Mouse (Mus musculus) limb, embryonic 14.5 days (tissue): ENCODE measurements around the gene Papss2. TPM values are rescaled to one million over a fixed set of nuclear protein-coding genes. Genes with fewer than 3 reads are reported as not detected.

ENCODE experiments used
- ATAC-seq: fragments of 200-750 bp; cut with Nextera tagmentation; 2 replicates; pipeline ENCODE4 v1.8.0; 2017; ENCODE audit warnings: low read depth, moderate number of reproducible peaks, moderate TSS enrichment; ENCODE audit not compliant: low FRiP score
- DNase-seq: peaks from one replicate; pipeline ENCODE4 v3.0.0-alpha.2; 2015; ENCODE audit warnings: low spot score
- H3K27ac ChIP-seq: fragments of 300-500 bp; sonication (generic); replicated peaks from 2 replicates; pipeline ENCODE4 v1.5.1; 2014; ENCODE audit warnings: low read depth, mild to moderate bottlenecking, low read length, moderate library complexity, mixed read lengths
- H3K27me3 ChIP-seq: fragments of 300-500 bp; sonication (generic); 2 replicates; pipeline ENCODE4 v1.6.1; 2014; ENCODE audit warnings: low read length, mixed read lengths; ENCODE audit not compliant: control insufficient read depth, insufficient read depth
- H3K36me3 ChIP-seq: fragments of 300-500 bp; sonication (generic); 2 replicates; pipeline ENCODE4 v1.6.1; 2014; ENCODE audit warnings: mild to moderate bottlenecking, low read length, moderate library complexity, mixed read lengths; ENCODE audit not compliant: control insufficient read depth, insufficient read depth
- H3K4me1 ChIP-seq: fragments of 300-500 bp; sonication (generic); 2 replicates; pipeline ENCODE4 v1.6.1; 2014; ENCODE audit warnings: antibody characterized with exemption, low read length, mixed read lengths; ENCODE audit not compliant: control insufficient read depth, insufficient read depth
- H3K4me2 ChIP-seq: fragments of 300-500 bp; sonication (generic); replicated peaks from 2 replicates; pipeline ENCODE4 v1.6.1; 2014; ENCODE audit warnings: low read depth, mild to moderate bottlenecking, low read length, moderate library complexity; ENCODE audit not compliant: severe bottlenecking
- H3K4me3 ChIP-seq: fragments of 300-500 bp; sonication (generic); replicated peaks from 2 replicates; pipeline ENCODE4 v1.5.1; 2014; ENCODE audit warnings: low read length
- H3K9ac ChIP-seq: fragments of 300-500 bp; sonication (generic); 2 replicates; pipeline ENCODE4 v1.6.1; 2014; ENCODE audit warnings: mild to moderate bottlenecking, low read depth, low read length, moderate library complexity; ENCODE audit not compliant: severe bottlenecking
- H3K9me3 ChIP-seq: fragments of 300-500 bp; sonication (generic); 2 replicates; pipeline ENCODE4 v1.6.1; 2016; ENCODE audit warnings: low read length; ENCODE audit not compliant: control insufficient read depth
- POLR2A ChIP-seq: fragments of 200-500 bp; IDR thresholded peaks from 2 replicates; pipeline ENCODE4 v1.8.0; 2012; ENCODE audit warnings: inconsistent platforms, mild to moderate bottlenecking, moderate library complexity, borderline replicate concordance; ENCODE audit not compliant: insufficient read depth, insufficient read length; ENCODE audit errors: extremely low read depth
- WGBS: fragments of 180-500 bp; shearing (Covaris S2); extraction: QIAGEN DNeasy Blood & Tissue Kit; methylation state at CpG from one replicate; pipeline ENCODE4 v1.1.7; 2014; 5-methylcytosine and 5-hydroxymethylcytosine counted together
- polyA plus RNA-seq, 2 experiments: library from polyadenylated mRNA; depleted of rRNA in 1 of 2; stranded (reverse) in 1 of 2; unstranded in 1 of 2; fragments of >200 nt; fragmentation: Nextera tagmentation in 1 of 2; extraction: Ambion mirVana in 1 of 2; gene quantifications; 2 replicates each; pipeline versions ENCODE4 v1.2.1 to v1.2.3; 2012 to 2014

Gene Papss2
- polyA plus RNA-seq, 2 experiments = 48.2 to 62.0 TPM

DNA sequence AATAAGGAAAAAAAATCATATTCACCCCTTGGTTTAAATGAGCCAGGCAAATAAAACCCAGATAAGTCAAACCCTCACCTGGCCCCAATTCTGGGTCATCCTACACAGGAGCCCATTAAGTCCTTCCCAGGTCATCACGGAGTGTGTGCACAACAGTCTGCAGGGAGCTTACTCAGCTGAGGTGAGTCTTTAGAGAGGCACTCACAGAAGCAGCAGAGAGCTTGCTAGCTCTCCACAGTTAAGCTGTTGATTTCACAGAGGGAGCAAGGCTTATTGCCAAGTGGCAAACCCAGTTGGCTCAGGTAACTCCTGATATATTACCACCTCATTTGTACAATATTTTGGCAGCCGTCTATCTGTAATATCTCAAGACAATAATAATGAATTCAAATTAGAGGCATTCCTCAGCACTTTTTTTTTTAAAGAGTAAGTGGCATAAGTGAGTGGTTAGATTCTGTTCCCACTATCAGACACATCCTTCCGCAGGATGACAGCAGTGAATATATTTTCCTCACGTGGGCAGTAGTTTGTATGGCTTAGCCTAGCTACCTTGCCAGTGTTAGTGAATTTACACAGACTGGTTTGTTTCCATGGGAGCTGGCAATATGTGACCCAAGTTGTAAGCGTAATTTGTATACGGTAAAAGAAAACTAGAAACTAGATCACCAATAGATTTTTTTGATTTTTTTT lies 9.1 kb downstream of the Papss2 start:
- DNase-seq = no peak
- ATAC-seq = no peak
- Histone ChIP-seq H3K4me2 (no peak overlapping the region), H3K36me3 (no peaks in the 10 kb centered on the region), H3K27ac (peak overlapping the region; percentile 45; the same call in 1 of the 2 replicates), H3K27me3 (no peaks in the 10 kb centered on the region), H3K4me1 (peaks cover 38% of the 10 kb centered on the region), H3K9ac (no peak overlapping the region), H3K4me3 (no peak overlapping the region), H3K9me3 (no peaks in the 10 kb centered on the region)
- no peak for TF ChIP-seq POLR2A
- WGBS = 69% methylated on average over 6 of the region's 6 CpGs

DNA sequence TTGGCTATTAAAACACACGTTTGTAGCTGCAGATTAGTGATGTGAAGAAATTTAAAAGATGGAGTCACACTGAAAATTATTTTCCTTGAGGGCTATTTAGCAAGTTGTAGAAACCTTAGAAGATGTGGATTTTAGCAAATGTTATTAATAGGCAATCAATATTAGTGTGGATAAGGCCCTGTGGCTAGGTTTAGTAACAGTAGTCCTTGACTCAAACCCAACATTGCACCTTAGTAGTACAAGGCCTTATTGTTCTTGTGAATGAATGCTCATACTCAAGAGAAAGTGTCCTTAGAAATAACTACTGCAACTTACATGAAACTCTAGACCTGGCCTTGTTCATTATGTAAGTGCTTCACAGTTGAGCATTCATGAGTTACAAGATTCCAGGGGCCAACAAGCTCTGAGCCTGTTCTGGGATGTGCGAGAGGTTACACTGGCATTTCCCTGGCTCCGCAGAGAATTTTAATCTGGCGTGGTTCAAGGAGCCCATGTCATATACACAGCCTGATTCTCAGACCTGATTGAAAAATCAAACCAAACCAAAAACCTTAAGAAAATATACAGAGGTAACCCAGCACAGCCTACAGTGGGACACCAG lies 10.7 kb downstream of the Papss2 start:
- no peak overlapping the region for H3K4me3 ChIP-seq
- no peak overlapping the region for H3K4me2 ChIP-seq
- WGBS = 54% methylated on average over 4 of the region's 4 CpGs
- no peak; the same call in 1 of the 2 replicates for ATAC-seq
- H3K36me3 ChIP-seq = no peaks in the 10 kb centered on the region
- peak overlapping the region; percentile 40 for H3K27ac ChIP-seq
- no peaks in the 10 kb centered on the region for H3K27me3 ChIP-seq
- TF ChIP-seq POLR2A = no peak
- H3K4me1 ChIP-seq = peaks cover 38% of the 10 kb centered on the region
- no peaks in the 10 kb centered on the region for H3K9me3 ChIP-seq
- no peak overlapping the region for H3K9ac ChIP-seq
- DNase-seq = no peak

DNA sequence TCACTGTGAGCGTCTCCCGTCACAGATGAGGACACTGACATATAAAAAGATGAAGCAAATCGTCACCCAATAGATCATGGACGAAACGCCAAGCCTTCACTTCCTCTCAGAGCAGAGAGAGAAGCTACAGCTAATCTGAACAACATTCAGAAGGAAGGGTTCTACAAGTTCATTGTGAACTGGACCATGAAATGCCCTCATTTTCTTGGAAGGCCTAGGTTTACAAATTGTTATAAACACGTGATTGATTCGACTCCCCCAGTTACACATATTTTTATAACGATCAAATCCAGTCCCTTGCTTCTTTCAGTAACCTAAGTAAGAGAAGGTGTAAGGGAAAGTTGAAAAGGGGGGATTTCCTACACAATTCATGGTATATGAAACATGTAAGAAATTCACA lies 11.4 kb downstream of the Papss2 start:
- 63% methylated on average over 8 of the region's 8 CpGs for WGBS
- no peak for DNase-seq
- Histone ChIP-seq H3K9me3 (no peaks in the 10 kb centered on the region), H3K4me2 (no peak overlapping the region), H3K36me3 (no peaks in the 10 kb centered on the region), H3K4me1 (peaks cover 33% of the 10 kb centered on the region), H3K27me3 (no peaks in the 10 kb centered on the region), H3K9ac (no peak overlapping the region), H3K27ac (peak overlapping the region; percentile 40), H3K4me3 (no peak overlapping the region)
- no peak for TF ChIP-seq POLR2A
- no peak for ATAC-seq

DNA sequence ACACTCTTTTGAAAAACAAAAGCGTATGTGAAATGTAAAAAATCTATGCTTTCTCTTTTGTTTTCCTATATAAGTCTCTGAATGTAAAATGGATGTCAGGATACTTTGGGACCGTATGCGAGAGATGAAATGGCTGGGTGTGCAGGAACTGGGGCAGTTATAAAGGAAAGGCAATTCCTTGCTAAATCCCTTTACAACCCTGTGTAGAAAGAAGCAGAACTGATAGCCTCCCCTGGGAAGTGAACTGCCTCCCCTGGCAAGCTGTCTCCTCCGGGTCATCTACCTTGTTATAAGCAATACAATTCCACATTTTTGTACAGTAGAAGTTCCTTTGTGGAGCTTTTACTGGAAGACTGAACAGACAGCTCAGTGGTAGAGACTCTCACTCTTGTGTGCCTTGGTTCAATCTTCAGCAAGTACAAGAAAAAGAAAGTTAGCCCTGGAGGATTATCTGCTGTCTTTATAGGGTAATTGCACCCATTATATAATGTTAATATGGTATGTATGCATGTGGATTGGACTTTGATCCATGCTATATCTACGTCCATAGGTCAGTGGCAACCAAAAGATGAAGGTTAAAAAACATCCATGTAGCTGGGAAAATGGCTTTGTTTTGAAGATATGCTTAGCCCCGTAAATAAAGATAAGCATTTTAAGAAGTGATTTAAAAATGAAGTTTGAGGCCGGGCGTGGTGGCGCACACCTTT lies 15.9 kb downstream of the Papss2 start:
- no peaks in the 10 kb centered on the region for H3K36me3 ChIP-seq
- ATAC-seq = no peak
- H3K4me1 ChIP-seq = peaks cover 18% of the 10 kb centered on the region; the same call in 1 of the 2 replicates
- H3K4me2 ChIP-seq = no peak overlapping the region
- H3K9ac ChIP-seq = no peak overlapping the region
- H3K27me3 ChIP-seq = no peaks in the 10 kb centered on the region
- H3K4me3 ChIP-seq = no peak overlapping the region
- DNase-seq = no peak
- 82% methylated on average over 9 of the region's 9 CpGs for WGBS
- no peaks in the 10 kb centered on the region for H3K9me3 ChIP-seq
- no peak for TF ChIP-seq POLR2A
- no peak overlapping the region for H3K27ac ChIP-seq

DNA sequence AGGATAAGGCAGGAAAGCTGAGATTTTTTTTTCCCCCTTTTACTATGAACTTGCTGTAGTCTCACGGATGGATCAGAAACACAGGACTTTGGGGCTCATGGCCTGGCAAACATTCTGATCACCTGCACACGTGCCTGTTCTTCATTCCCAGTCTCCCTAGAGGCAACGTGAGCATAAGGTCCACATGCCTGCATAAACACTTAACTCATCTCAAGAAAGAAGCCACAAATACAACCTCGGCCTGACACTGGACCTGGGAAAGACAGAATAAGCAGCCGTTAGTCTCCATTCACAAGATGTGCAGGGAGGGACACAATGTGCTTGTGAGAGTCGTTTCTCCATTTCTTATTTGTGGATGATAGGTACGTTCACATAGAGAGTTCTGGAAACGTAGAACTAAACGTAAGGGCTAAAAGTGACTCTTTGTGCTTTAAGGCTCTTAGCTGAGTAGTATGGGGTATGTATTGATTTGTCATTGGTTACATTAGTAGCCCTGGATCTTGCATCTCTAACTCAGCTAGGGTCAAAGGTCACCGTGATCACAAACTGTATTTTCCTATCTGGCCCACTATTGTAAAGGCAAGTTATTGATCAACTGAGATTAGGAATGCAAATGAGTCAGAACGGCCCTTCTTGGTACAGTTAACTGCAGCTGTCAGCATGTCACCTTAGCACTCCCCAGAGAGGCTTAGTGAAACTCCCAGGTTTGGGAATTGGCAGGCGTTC lies 18.6 kb downstream of the Papss2 start:
- Histone ChIP-seq H3K27me3 (no peaks in the 10 kb centered on the region), H3K36me3 (no peaks in the 10 kb centered on the region), H3K9me3 (no peaks in the 10 kb centered on the region), H3K4me3 (no peak overlapping the region), H3K9ac (no peak overlapping the region), H3K4me2 (no peak overlapping the region), H3K4me1 (peaks cover 9% of the 10 kb centered on the region; the same call in 1 of the 2 replicates), H3K27ac (peak overlapping the region; percentile 9)
- ATAC-seq = no peak
- no peak for DNase-seq
- WGBS = 63% methylated on average over 12 of the region's 12 CpGs
- no peak for TF ChIP-seq POLR2A
